Mouse (Mus musculus): ENCODE results near the gene Glb1l2.
A peak's percentile ranks its signal among the peaks of the same experiment; 100 is the strongest.

The Glb1l2 gene

DNA sequence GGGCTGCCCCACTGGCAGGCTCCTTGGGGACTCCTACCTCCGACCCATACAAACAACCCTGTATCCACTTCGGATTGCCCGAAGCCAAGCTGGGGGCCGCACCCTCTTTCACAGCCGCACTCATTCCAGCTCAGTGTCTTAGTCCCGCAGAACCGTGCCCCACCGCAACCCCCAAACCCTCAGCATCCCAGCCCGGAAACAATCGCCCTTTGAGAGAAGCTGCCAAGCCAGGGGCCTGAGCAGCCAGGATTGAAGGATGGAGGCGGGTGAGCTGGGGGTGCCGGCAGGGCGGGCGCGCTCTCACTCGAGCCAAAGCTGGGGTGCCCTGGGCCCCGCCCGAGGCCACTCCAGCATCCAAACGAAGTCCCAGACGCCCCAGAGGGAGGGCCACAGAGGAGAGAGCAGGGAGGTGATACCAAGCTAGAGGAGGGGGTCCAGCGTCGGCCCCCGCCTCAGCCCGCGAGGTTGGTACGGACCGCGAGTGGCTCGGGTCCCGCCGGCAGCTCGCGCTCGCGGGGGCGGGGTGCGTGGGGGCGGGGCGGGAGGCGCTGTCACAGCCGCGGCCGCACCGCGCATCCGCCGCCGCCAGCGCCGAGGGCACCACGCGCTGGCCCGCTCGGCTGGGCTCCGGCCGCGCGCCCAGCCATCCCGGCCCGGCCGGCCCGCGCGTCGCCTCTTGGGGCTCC, 72.9 kb downstream of the Glb1l2 start, which contains the start of gene B3gat1:
TSS of gene B3gat1 (plus strand) at position 523 of the 686 bp plus-strand sequence.
- peak; percentile 29 for DNase-seq (ENCODE audit: low read depth, low spot score)

DNA sequence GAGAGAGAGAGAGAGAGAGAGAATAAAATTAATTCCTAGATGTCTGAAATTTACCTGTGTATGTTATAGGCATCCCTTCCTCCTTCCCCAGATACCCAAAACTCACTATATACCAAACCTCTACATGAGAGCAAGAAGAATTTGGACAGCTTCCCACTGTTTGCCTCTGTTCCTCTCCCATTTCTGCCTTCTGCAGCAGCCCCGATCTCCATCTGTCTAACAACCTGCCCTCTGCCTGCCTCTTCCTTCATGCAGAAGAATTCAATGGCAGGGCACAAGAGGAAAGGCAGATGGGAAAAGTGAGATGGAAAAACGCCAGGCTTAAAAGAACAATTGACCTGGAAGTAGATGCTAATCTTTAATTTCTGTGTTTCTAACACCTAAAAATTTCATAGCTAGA, 77.7 kb downstream of the Glb1l2 start:
- DNase-seq (ENCODE audit: low read depth, low spot score) = no peak

DNA sequence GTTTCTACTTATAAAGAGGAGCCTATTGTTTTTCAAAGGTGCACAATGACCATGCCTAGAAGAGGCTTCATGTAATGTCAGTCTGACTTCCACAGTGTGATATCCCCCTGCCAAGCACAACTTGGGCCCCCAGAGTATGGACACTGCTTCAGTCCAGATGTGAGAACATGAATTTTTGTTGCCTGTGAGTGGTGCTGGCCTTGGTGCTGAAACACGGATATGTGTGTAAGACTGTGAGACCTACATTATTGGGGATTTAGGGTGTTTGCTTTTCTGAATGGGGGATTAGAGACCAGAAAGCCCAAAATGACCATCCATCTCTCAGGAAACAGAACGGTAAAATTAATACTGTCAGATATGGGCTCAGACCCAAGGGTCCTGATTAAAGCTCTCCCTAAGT, 78.8 kb downstream of the Glb1l2 start:
- DNase-seq (ENCODE audit: low read depth, low spot score) = peak; percentile 46

DNA sequence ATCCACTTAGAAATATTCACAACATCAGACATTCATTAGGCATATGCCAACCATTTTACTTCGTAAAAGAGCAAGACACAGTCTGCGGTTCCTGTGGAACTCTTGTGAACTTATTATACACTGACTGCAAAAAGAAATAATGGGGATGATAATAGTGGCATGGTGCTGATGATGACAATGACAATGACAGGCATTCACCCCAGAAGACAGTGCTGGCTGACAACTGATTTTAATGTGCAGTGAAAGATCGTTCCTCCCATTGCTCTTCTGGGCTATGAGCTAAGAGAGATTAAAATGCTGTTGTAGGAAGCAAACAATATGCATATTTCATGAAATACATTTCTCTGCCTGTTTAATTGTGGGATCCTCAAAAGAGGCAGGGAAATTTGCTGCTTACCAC, 80.6 kb downstream of the Glb1l2 start:
- no peak for DNase-seq (ENCODE audit: low read depth, low spot score)

DNA sequence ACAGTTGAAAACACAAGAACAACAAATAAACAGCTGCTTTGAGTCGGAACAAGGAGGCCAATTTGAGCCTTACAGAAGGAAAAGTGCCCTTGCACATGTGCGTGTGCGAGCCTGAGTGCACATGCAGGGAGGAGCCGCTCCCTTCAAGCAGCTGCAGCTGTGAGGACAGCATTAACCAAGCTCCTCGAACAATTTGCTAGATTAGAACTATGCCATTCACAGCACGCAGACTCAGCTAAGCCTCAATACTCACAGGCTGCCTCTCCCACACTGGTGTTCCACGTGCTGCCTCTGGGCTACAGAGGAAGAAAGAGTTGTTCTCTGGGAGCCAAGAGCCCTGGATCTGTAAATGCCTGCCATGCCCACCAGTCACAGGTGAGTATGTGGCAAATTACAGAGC, 84.5 kb downstream of the Glb1l2 start:
- DNase-seq (ENCODE audit: low read depth, low spot score) = no peak

DNA sequence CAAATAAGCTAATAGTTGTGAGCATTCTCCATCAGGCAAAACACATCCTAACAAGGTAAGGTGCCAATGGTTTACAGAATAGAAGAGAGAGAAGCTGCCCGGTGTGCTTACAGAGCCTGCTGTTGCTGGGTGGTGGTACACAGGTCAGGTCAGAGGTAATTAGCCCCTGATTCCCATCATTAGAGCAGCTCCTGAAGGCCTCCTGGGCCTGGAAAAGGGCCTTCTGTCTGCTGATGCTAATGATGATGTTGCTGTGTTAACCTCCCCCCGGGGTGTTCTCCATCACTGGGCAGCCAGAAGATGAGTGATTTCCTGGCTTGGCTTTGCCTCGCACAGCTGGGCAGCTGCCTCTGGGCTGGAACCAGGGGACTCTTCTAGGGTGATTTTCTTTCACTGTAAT, 87.9 kb downstream of the Glb1l2 start:
- DNase-seq (ENCODE audit: low read depth, low spot score) = no peak

Measured in R1 (cell line).